Mouse (Mus musculus): ENCODE data around the gene Olfr1311.
"Not testable (repeated sequence)": the region's sequence is repeated elsewhere in the genome, so short reads cannot be mapped to it uniquely, and the experiment has no call there.

Olfr1311 gene

GRCm38 (mm10) chr2:112024312-112024711 is at the start of gene Olfr1311:
Olfr1311 (minus strand) TSS chr2:112024412.
- no peak for DNase-seq (ENCODE audit: low read depth in 2 of 2, low spot score in 2 of 2)

GRCm38 (mm10) chr2:112050138-112050537 is 25.9 kb upstream of the Olfr1311 start, which contains the start of gene Olfr1312:
Olfr1312 (minus strand) TSS chr2:112050238.
- no peak for DNase-seq (ENCODE audit: low read depth in 2 of 2, low spot score in 2 of 2)

- DNase-seq (ENCODE audit: low read depth in 2 of 2, low spot score in 2 of 2), result not testable (repeated sequence)
Measured at GRCm38 (mm10) chr2:112026971-112027370, 2.8 kb upstream of the Olfr1311 start.

GRCm38 (mm10) chr2:112014900-112015299 is 9.3 kb downstream of the Olfr1311 start:
- no peak for DNase-seq (ENCODE audit: low read depth in 2 of 2, low spot score in 2 of 2)

- no peak for DNase-seq (ENCODE audit: low read depth in 2 of 2, low spot score in 2 of 2)
Measured at GRCm38 (mm10) chr2:112012608-112013007, 11.6 kb downstream of the Olfr1311 start, which contains the start of gene Olfr1310. Olfr1310 (minus strand) TSS chr2:112012708.

- no peak for DNase-seq (ENCODE audit: low read depth in 2 of 2, low spot score in 2 of 2)
Measured at GRCm38 (mm10) chr2:111990181-111990580, 34.0 kb downstream of the Olfr1311 start, which contains the start of gene Olfr1309. Olfr1309 (minus strand) TSS chr2:111990281.
